Mouse (Mus musculus): ENCODE results near the gene Sik2.

- TF ChIP-seq EP300 (optimal IDR thresholded peaks at IDR 0.05) = no peak
- no peak for TF ChIP-seq CTCF (IDR thresholded peaks at IDR 0.05; ENCODE audit: low read depth)
Observed at GRCm38 (mm10) chr9:50911861-50912515, 96.9 kb downstream of the Sik2 start.

Data from stomach, postnatal 0 days (tissue).